Mouse (Mus musculus) C2C12 (cell line): ENCODE results near the gene Crygc. TPM values are rescaled to one million over a fixed set of nuclear protein-coding genes. Genes with fewer than 3 reads are reported as not detected.

ENCODE experiments used
- H3K27me3 ChIP-seq: one replicate; pipeline ENCODE4 v1.6.1; 2011; ENCODE audit not compliant: control insufficient read depth, insufficient read depth, insufficient read length
- H3K36me3 ChIP-seq: one replicate; pipeline ENCODE4 v1.6.1; 2011; ENCODE audit not compliant: control insufficient read depth, insufficient read depth
- H3K4me3 ChIP-seq: one replicate; pipeline ENCODE4 v1.5.1; 2011; ENCODE audit warnings: mild to moderate bottlenecking, control low read depth; ENCODE audit not compliant: poor library complexity, insufficient read depth, severe bottlenecking
- H3K79me2 ChIP-seq: one replicate; pipeline ENCODE4 v1.6.1; 2011; ENCODE audit not compliant: control insufficient read depth, insufficient read depth
- H3K79me3 ChIP-seq: one replicate; pipeline ENCODE4 v1.6.1; 2011; ENCODE audit warnings: low read depth, control low read depth
- H3ac ChIP-seq: one replicate; pipeline ENCODE3; 2011; ENCODE audit warnings: low read depth; ENCODE audit not compliant: control insufficient read depth, insufficient read length
- CEBPB ChIP-seq: IDR thresholded peaks from one replicate; pipeline ENCODE4 v1.6.1; 2011; ENCODE audit warnings: low read depth, mild to moderate bottlenecking, control low read depth, moderate library complexity
- CTCF ChIP-seq: IDR thresholded peaks from one replicate; pipeline ENCODE4 v1.5.1; 2011; ENCODE audit not compliant: control insufficient read depth, insufficient read depth, insufficient read length
- FOSL1 ChIP-seq: IDR thresholded peaks from one replicate; pipeline ENCODE4 v1.8.0; 2011; ENCODE audit warnings: mild to moderate bottlenecking, low read length; ENCODE audit not compliant: poor library complexity, insufficient read depth, severe bottlenecking
- MAX ChIP-seq: IDR thresholded peaks from one replicate; pipeline ENCODE4 v1.6.1; 2011; ENCODE audit warnings: mild to moderate bottlenecking, control low read depth
- MYOD1 ChIP-seq: IDR thresholded peaks from one replicate; pipeline ENCODE4 v1.6.1; 2011; ENCODE audit warnings: low read depth; ENCODE audit not compliant: control insufficient read depth, insufficient read length
- MYOG ChIP-seq: IDR thresholded peaks from one replicate; pipeline ENCODE4 v1.6.1; 2011; ENCODE audit not compliant: control insufficient read depth, insufficient read length; ENCODE audit errors: extremely low read depth
- USF1 ChIP-seq: IDR thresholded peaks from one replicate; pipeline ENCODE4 v1.6.1; 2011; ENCODE audit warnings: low read depth, mild to moderate bottlenecking, control low read depth, moderate library complexity
- polyA plus RNA-seq: library from polyadenylated mRNA; unstranded; fragments of >200 nt; fragmentation: generic; extraction: Trizol; gene quantifications from one replicate; pipeline ENCODE4 v1.2.1, GENCODE M21; 2012; ENCODE audit warnings: missing spikeins

The Crygc gene
- polyA plus RNA-seq, 1 experiment: not detected

- Histone ChIP-seq H3K27me3 (no peaks in the 10 kb centered on the region), H3K79me2 (no peaks in the 10 kb centered on the region), H3ac (no peak within 1 kb of the TSS), H3K79me3 (no peaks in the 10 kb centered on the region), H3K4me3 (no peak within 1 kb of the TSS), H3K36me3 (no peaks in the 10 kb centered on the region)
- TF ChIP-seq MYOG (no peak), CEBPB (no peak), MAX (no peak), MYOD1 (no peak), CTCF (no peak), FOSL1 (no peak), USF1 (no peak)
Observed at GRCm38 (mm10) chr1:65103273-65103672, 29.8 kb upstream of the Crygc start, which contains the start of gene Cryga. TSS of gene Cryga (minus strand) at chr1:65103373.

- H3K79me3 ChIP-seq: no peaks in the 10 kb centered on the region
- H3K79me2 ChIP-seq: no peaks in the 10 kb centered on the region
- H3ac ChIP-seq: no peak overlapping the region
- TF ChIP-seq USF1 (no peak), FOSL1 (no peak), CTCF (no peak), CEBPB (no peak), MYOG (no peak), MAX (no peak), MYOD1 (no peak)
- H3K27me3 ChIP-seq: no peaks in the 10 kb centered on the region
- H3K36me3 ChIP-seq: no peaks in the 10 kb centered on the region
- H3K4me3 ChIP-seq: no peak overlapping the region
Observed at GRCm38 (mm10) chr1:65096953-65097352, 23.5 kb upstream of the Crygc start.

GRCm38 (mm10) chr1:65091566-65091965, 18.1 kb upstream of the Crygc start:
- Histone ChIP-seq H3K79me3 (no peaks in the 10 kb centered on the region), H3ac (no peak overlapping the region), H3K79me2 (no peaks in the 10 kb centered on the region), H3K27me3 (no peaks in the 10 kb centered on the region), H3K36me3 (no peaks in the 10 kb centered on the region), H3K4me3 (no peak overlapping the region)
- TF ChIP-seq CEBPB (no peak), USF1 (no peak), MYOD1 (peak; percentile 64)

GRCm38 (mm10) chr1:65090370-65090769, 16.9 kb upstream of the Crygc start:
- Histone ChIP-seq H3K27me3 (no peaks in the 10 kb centered on the region), H3K36me3 (no peaks in the 10 kb centered on the region), H3ac (no peak overlapping the region), H3K4me3 (no peak overlapping the region), H3K79me2 (no peaks in the 10 kb centered on the region), H3K79me3 (no peaks in the 10 kb centered on the region)
- peak; percentile 94 for TF ChIP-seq CEBPB
- no peak for TF ChIP-seq FOSL1

- Histone ChIP-seq H3K36me3 (no peaks in the 10 kb centered on the region), H3ac (no peak overlapping the region), H3K79me2 (no peaks in the 10 kb centered on the region), H3K79me3 (no peaks in the 10 kb centered on the region), H3K27me3 (no peaks in the 10 kb centered on the region), H3K4me3 (no peak overlapping the region)
- TF ChIP-seq CEBPB (peak; percentile 69), USF1 (no peak), CTCF (no peak), MYOD1 (peak; percentile 61)
Observed at GRCm38 (mm10) chr1:65088567-65089356, 15.3 kb upstream of the Crygc start.

- no peak for TF ChIP-seq MYOD1
- TF ChIP-seq USF1: no peak
- no peak for TF ChIP-seq CTCF
- TF ChIP-seq FOSL1: no peak
- no peak for TF ChIP-seq CEBPB
- no peak for TF ChIP-seq MYOG
- TF ChIP-seq MAX: no peak
- H3K79me3 ChIP-seq: no peaks in the 10 kb centered on the region
- no peaks in the 10 kb centered on the region for H3K36me3 ChIP-seq
- no peak within 1 kb of the TSS for H3K4me3 ChIP-seq
- no peaks in the 10 kb centered on the region for H3K79me2 ChIP-seq
- no peak within 1 kb of the TSS for H3ac ChIP-seq
- H3K27me3 ChIP-seq: no peaks in the 10 kb centered on the region
Observed at GRCm38 (mm10) chr1:65082188-65082587, 8.7 kb upstream of the Crygc start, which contains the start of gene Crygb. TSS of gene Crygb (minus strand) at chr1:65082288.
